Mouse (Mus musculus) left cerebral cortex, postnatal 10 days (tissue): ENCODE data around the gene Inka1. TPM values are rescaled to one million over a fixed set of nuclear protein-coding genes. Genes with fewer than 3 reads are reported as not detected.

Experiments used
- DNase-seq, 2 experiments: peaks; one replicate each; pipeline ENCODE4 v3.0.0; 2021 to 2022; ENCODE audit warnings: low spot score in 2 of 2, mixed read lengths in 1 of 2; ENCODE audit errors: extremely low spot score in 1 of 2
- intact Hi-C: fragments of 180-260 bp; cut with DNase I; formaldehyde crosslinking; loops from one replicate; pipeline ENCODE4 v1.15.1; 2025
- total RNA-seq, 2 experiments: library from RNA; stranded (reverse); gene quantifications; 2 replicates each; pipeline ENCODE4 v1.2.3; 2021

Gene Inka1
- total RNA-seq, 2 experiments from 2014 or later: 4.3 to 5.1 TPM

DNA sequence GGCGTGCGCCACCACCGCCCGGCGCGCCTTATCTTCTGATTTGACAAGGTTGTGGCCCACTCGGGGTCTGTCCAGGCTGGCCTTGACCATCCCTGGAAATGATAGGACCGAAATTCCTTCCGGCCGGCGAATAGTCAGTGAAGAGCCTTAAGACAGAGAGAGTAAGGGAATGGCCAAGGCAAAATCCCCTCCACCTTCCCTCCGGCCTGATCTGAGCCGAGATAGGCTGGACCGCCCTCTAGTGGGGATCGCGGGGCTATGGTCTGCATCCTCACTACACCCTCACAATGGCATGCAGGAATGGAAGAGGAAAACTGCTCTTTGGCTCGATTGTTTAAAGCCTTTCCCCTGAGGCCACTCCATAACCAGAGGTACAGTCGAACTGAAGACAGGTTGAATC is 697 bp upstream of the Inka1 start:
- peak; percentile 72 to 89 for DNase-seq
- intact Hi-C loops: loop anchor here (1.0 kb wide), 1 partner anchor 23 kb away; no protein-coding TSS in a partner anchor

DNA sequence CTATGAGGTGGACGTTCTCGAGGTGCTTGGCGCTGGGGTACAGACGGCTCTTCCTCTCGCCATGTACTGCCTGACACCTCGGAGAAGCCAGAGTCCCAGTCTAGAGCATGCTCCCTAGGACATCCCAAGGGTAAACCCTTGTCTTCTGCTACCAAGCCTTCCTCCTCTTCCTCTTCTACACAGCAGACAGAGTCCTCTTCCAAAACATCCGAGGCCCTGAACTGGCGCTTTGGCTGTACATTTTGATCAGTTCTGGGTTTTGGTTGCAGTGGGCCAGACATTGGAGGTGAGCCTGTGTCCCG is 974 bp downstream of the Inka1 start:
- DNase-seq: no peak
- intact Hi-C loops: no loop called here

DNA sequence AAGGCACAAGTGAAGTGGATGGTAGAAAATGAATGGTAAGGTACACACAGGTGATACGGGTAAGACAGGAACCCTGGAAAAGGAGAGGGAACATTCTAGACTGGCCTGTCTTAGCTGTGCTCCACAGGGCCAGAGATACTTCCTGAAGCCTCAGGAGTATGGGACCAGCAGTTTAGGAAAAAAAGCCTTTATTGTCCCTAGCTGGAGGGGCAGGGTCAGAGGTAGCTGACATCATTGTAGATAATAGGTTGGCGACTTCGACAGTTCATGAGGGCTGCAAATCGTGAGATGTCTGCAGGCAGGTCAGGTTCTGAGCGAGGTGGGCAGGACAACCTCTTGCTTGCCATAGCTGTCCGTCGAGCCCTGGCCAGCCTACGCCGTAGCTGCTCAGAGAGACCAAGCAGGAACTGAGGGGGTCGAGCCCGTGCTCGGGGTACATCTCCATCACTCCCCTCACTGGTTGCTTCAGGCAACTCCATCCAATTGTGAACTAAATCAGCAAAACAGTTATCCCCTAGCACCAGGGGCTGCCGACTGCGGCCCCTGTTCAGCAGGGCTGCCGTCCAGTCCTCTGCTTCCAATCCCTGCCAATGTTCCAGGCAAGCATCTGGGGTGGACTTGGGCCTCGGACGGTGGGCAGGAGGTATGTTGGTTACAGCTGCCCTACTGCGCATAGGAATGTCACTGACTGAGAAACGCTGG is 1.5 kb downstream of the Inka1 start:
- no peak for DNase-seq
- intact Hi-C loops: no loop called here

DNA sequence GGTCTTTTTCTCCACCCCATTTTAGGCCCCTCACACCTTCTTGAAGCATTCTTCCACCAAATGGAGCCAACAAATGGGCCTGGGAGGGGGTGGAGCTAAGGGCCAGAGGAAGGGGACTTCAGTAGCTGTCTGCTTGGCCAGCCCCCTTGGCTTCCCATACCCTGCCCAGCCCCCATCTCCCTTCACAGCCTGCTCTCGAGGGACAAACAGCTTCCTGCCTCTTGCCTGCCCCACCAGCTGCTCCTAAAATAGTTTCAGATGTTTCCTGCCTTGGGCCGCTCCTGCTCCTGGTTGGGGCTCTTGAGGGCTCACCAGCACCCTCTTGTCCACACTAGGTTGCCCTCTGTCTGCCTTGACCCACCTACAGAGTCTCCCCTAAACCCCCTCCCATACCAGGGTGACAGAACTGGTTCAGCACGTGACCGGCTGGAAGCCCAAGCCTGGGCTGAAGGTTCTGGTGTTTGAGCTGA is 2.2 kb downstream of the Inka1 start:
- peak in 1 of 2 experiments; percentile 95 for DNase-seq
- intact Hi-C loops: no loop called here

DNA sequence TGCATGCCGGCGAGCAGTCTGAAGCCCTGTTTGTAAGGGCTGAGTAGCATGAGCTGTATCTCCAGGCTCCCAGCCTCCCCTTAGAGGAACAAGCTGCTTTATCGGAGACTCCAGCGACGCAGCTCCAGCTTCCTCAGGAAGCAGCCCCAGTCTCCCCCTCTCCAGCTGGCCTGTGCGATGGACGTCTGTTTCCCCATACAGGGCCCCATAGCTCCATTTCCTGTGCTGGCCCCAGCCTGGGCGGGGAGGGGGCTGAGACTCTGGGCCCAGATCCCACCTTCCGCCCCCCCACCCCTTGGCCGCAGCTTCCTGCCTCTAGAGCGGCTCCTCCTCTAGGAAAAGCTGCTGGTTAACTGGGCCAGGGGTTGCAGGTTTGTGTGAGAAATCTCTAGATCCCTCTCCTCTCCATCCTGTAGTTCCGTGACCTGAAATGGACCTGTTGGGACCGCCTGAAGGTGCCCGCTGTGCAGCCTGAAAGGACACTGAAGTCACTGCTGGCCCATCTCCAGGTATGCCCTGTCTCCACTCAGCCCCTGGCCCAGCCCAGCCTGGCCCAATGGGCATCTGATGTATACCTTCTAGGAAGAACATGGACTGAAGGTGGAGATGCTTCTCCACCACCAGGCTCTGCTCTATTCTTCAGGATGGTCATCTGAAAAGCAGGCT is 2.9 kb downstream of the Inka1 start, which contains the start of gene Gm20661:
Gm20661 (plus strand) TSS at position 378 of the 666 bp plus-strand sequence.
- DNase-seq: peak in 1 of 2 experiments; percentile 91
- intact Hi-C loops: no loop called here

DNA sequence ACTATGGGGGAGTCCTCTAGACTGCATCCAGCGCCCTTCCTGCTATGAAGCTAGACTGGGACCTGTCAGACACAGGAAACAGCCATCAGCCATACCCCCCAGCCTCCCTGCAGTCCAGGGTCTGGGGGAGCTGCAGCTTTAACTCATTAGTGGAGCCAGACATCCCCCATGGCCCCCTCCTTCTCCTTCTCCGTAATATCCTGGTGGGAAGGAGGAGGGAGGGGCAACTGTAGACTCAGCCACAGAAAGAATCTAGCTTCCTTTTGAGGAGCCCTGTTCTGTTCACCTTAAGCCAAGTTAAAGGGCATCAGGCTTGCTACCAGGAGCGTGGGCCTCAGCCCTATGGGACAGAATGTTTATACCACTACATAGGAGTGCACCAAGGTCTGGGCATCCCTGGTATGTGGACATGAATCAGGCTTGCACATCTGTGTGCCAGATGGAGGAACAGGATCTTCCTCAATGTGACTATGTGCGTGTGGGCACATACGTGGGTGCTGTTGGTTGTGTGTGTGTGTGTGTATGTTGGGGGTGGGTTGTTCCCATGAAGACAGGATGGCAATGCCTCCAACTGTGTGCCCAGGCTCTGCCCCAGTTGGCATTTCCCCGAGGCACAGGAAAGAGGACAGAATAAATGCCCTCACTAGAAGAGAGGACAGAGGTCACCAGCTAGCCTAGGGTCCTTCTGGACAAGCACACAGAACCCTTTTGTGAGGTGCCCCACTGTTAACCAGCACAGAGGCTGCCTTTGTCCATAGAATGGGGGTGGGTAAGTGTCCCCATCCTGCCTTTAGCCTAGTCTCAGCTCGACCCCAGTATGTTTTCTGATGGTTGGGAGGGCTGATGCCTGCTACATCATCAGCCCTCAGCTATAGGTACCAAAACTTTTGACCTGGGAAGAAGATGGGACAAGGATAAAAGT is 3.7 kb downstream of the Inka1 start:
- peak in 1 of 2 experiments; percentile 52 for DNase-seq
- intact Hi-C loops: no loop called here

DNA sequence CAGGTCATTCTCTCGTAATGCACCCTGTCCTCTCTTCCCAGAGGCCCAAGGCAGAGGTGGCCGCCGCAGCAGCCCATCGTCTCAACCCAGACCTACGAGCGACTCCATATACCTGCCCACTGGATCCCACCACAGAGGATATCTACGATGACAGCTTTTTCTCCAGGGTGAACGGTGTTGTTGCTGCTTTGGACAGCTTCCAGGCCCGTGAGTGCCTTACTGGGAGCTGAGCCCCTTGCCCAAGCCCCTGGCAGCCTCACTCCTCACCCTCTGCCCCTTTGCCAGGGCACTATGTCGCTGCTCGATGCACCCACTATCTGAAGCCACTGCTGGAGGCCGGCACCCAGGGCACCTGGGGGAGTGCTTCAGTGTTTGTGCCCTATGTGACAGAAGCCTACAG is 6.9 kb downstream of the Inka1 start:
- no peak for DNase-seq
- intact Hi-C loops: no loop called here

DNA sequence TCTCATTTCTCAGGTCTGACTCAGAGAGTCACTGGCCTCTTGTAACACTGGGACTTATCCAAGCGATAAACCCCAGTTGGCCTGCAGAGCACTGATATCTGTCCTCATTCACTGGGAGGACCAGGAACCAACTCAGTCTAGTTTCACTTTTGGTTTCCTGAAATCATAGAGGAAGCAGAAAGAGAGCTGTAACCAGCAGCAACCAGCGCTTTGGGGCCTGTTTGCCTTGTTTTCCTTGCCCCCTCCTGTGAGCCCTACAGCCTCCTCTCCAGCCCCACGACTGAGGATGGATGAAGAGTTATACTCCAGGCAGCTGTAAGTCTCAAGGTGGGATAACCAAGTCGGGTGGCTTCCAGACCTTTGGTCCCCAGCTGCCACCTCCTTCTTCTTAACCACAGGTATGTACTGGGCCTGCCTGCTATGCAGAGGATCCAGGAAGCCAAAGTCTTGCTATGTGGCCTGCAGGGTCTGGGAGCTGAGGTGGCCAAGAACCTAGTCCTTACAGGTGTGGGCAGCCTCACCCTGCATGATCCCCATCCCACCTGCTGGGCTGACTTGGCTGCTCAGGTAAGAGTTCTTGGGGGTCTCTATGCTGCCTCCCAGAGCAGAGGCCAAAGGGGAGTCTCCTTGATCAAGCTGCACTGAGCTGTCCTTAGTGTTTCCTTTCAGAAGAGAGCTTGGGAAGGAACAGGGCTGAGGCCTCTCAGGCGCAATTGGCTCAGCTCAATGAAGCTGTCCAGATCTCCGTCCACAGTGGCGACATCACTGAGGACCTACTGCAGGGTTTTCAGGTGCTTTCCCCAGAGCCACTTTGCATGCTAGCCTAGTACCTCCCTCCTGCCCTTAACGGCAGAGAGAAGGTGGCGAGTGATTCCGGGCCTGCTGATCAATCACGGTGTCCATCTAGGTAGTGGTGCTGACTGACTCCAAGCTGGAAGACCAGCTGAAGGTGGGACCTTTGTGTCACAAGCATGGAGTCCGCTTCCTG is 10.0 kb downstream of the Inka1 start, which contains the start of gene Uba7:
Uba7 (plus strand) TSS at position 107 of the 988 bp plus-strand sequence.
- DNase-seq: no peak
- intact Hi-C loops: no loop called here

DNA sequence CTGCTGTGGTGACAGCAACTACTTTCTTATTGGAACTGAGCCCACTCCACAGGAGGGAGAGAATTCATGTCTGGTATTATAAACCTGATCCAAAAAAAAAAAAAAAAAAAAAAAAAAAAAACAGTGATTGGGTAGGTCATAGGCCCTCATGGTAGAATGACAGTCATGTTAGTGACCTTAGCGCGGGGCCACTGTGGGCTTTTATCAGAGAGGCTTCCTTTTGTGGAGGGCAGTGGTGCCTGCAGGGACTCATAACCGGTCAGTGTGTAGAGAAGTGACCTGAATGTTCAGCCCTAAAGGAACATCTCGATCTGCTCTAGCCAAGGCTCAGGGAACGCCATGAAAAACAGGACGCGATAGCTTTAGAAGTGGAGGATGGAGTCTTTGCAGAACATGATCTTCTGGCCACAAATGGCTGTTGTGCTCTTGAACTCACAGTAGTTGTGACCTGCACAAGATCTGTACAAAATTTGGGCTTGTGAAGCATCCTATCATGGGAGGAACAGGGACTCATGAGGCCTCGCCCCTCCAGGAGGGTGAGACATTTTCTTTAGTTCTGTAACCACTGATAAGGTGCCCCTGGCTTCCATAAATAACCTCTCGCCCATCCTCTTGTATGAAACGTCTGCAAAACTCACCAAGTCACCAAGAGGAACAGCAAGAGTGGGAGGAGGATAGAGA is 11.0 kb downstream of the Inka1 start:
- no peak for DNase-seq
- intact Hi-C loops: no loop called here

DNA sequence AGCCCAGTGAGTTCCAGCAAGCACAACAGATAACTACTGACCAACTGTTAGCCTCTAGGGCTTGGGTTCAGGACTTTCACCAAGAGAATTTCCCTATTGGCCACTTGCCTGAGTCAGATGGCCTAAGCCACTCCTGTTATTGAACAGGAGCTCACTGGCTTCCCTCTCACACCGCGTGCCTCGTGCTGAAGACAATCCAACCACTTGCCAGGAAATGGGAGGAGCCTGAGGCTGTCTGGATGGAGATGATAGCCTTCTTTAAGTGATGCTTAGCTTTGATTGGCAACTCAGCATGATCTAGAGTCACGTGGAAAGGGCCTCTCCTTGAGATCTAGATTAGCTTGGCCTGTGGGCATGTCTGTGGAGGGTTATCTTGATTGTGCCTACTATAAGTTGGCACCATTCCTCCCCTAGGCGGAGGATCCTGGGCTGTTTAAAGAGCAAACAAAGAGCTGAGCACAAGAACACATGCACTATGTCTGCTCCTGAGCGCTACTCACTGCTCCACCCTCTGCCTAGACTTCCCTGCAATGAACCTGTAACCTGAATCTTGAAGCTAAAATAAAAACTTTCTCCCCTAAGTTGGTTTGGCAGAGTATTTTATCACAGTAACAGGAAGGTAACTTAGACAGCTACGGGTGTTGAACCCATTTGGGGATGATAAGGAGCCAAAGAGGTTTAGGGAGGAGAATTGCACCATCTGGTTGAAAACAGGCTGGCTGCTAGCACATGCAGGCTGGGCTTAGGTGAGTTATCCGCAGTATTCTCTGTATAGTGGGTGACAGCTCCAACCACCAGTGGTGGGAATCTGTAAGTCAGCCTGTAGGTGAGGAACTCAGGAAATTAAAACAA is 13.8 kb downstream of the Inka1 start:
- no peak for DNase-seq
- intact Hi-C loops: no loop called here

DNA sequence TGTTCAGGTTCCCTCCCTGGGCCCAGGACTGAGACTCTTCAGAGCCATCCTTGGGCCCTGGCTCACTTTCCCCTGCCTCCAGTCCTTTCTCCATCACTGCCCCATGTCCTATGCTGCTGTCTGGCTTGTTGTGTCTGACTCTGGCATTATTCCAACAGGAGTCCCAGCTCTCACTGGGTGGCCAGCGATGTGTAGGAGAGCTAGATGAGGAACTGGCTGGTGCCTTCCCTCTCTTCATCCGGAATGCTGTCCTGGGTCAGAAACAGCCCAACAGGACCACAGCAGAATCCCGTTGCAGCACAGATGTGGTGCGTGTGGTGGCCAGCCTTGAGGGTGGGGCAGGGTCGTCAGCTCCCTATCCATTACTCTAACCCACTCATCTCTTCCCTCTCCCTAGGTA is 15.4 kb downstream of the Inka1 start:
- intact Hi-C loops: no loop called here
- no peak for DNase-seq

DNA sequence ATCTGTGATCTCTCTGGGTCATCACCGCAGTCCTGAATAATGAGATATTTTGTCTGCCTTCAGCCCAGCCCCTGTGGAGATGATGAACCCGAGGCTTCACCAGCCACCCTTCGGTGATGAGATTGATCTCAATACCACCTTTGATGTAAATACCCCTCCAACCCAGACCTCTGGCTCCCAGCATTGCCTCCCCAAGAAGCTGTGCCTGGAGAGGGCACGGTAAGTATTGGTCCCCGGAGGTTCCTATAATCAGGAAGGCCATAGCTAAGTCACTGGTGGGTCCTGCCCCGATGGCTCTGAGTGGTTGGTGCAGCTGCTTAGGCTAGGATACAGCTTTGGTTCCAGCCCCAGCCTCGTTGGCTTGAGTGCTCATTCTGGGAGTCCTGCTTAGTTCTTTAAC is 17.1 kb downstream of the Inka1 start:
- no peak for DNase-seq
- intact Hi-C loops: no loop called here

DNA sequence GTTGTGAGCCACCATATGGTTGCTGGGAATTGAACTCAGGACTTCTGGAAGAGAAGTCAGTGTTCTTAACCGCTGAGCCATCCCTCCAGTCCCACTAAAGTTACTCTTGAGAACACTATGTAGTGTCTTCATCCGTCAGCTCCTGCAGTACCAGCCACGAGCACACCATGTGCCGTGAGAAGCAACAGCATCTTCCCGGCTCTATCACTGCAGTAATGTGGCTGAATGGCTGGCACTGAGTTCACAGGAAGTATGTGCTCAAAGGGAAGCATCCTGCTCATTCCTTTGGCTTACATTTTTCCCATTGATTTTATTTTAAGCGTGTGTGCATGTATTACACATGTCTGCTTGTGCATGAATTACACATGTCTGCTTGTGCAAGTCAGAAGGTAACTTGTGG is 18.2 kb downstream of the Inka1 start:
- intact Hi-C loops: no loop called here
- no peak for DNase-seq

DNA sequence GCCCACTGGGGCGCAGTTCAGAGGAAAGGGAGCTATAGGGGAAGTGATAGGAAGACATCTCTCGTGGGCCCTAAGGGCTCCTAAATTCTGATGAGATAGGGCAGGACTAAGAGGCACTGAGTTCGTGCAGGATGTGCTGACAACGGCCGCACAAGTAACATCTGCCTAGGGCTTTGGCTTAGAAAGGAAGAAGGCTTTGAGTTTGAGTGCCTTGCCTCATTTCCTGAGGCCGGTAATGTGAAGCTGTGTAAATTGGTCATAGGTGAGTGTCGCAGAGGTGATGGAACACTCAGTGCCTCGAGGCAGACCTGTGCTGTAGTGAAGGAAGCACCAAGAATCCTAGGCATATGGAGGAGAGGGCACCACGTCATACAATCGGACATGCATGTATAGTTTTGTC is 19.0 kb downstream of the Inka1 start:
- no peak for DNase-seq
- intact Hi-C loops: no loop called here

DNA sequence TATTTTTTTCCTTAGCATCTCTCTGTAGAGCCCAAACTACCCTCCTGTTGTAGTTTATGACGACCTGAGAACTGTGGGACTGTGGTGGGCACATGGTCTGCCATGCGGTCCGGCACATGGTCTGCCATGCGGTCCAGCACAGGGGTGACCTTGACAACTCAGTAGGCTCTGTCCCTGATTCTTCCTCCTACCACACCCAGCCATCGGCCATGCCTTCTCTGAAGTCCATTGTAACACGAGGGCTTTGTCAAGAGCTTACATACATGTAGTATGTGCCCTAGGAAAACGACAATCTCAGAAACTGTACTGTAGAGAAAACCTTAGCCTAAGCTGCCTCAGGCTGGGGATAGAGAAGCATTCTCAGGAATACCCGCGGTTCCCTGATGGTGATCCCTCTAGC is 21.0 kb downstream of the Inka1 start:
- DNase-seq: no peak
- intact Hi-C loops: loop anchor here (5.0 kb wide), 2 partner anchors 88 to 103 kb away; partner anchors contain the start of gene Amigo3

DNA sequence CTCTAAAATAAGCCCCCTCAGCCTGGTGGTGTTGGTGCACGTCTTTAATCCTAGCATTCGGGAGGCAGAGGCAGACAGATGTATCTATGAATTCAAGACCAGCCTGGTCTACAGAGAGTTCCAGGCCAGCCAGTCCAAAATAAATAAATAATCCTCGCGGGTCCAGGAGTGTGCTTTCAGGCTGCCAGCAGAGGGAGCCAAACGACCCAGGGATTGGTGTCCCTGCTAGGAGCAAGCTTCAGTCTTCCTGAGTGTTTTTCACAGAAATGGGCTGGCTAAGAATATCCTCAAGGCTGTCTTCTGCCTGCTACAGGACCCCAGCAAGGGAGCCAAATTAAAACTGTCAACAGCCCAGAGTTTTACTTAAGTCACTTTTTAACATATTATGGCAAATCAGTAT is 22.0 kb downstream of the Inka1 start:
- peak; percentile 63 to 89 for DNase-seq
- intact Hi-C loops: loop anchor here (1.0 to 5.0 kb wide), 3 partner anchors 23 to 104 kb away; partner anchors contain the start of gene Amigo3

DNA sequence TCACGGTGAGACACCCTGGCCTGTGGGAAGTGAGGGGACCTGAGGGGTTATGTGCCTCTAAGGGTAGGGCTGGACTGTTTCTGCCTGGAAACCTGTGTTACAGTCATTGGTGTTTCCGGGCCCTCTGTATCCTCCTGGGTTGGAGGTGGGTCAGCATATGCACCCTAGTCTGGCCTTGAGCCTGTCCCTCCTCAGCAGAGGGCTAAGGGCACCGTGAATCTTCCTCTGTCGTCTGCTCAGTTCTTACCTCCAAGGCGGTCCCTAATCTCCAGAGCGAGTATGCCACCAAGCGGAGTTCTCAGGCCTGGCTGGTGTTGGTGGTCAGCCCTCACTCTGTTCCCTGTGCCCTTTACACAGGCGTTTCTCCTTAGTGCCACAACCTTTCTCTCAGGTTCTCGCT is 22.8 kb downstream of the Inka1 start:
- intact Hi-C loops: loop anchor here (1.0 to 5.0 kb wide), 4 partner anchors 23 to 104 kb away; partner anchors contain the start of gene Amigo3
- no peak for DNase-seq
